Mouse (Mus musculus) MEL (cell line): ENCODE results near the gene Cnot2.

Source experiments
- CTCF ChIP-seq, 3 experiments: IDR thresholded peaks in 2 of 3; conservative IDR thresholded peaks in 1 of 3; 2 replicates each; pipeline ENCODE4 v1.5.1; 2011 to 2012; ENCODE audit warnings: low read length in 3 of 3, low read depth in 2 of 3, mild to moderate bottlenecking in 2 of 3, improper control_type of control experiment in 1 of 3, inconsistent platforms in 1 of 3, mixed read lengths in 1 of 3, moderate library complexity in 1 of 3; ENCODE audit not compliant: control insufficient read depth in 1 of 3, insufficient read depth in 1 of 3, poor library complexity in 1 of 3, severe bottlenecking in 1 of 3
- E2F4 ChIP-seq: IDR thresholded peaks from 2 replicates; pipeline ENCODE4 v1.6.1; 2011; ENCODE audit warnings: low read depth, low read length, improper control_type of control experiment, borderline replicate concordance
- JUND ChIP-seq: IDR thresholded peaks from 2 replicates; pipeline ENCODE4 v1.6.1; 2011; ENCODE audit warnings: low read depth, mild to moderate bottlenecking, improper control_type of control experiment, low read length
- MXI1 ChIP-seq: IDR thresholded peaks from 2 replicates; pipeline ENCODE4 v1.6.1; 2011; ENCODE audit warnings: mild to moderate bottlenecking, low read depth, low read length, improper control_type of control experiment

DNA sequence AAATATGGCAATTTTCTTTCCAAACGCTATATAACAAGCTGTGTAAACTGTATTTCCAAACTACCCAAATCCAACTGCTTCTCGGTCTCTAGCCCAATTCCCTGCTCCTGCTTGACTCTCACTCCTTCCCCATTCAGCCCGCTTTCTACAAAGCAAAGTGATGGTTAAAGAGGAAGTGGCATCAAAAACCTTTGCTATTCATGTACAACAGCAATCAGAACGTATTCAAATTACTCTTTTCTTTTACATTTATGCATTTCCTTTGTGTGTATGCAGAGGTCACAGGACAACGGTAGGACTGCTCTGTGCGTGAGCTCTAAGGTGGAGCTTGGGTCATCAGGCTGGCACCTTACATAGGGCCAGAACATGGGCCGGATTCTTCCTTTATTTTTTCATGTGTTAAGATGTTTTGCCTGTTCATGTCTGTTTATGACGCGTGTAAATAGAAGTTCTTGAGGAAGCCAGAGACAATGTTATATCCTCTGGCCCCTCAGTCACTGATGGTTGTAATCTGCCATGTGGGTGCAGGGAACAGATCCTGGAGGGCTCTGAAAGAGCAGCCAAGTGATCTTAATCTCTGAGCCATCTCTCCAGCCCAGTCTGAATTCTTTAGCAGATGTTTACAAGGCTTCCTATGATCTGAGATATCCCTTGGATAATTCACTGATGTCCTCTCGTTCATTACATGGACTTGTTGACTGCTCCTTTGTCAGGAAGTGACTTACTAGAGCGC, 68.6 kb downstream of the Cnot2 start:
- TF ChIP-seq JUND (no peak), MXI1 (no peak), CTCF (IDR thresholded peaks at IDR 0.05 in 2 of 3, conservative IDR thresholded peaks at IDR 0.05 in 1 of 3; ENCODE audit: control insufficient read depth in 1 of 3, insufficient read depth in 1 of 3, low read depth in 2 of 3, low read length in 3 of 3, poor library complexity in 1 of 3, severe bottlenecking in 1 of 3) (no peak), E2F4 (no peak)
